Comparison of ENCODE assay signal across 10 mouse cellular contexts in the genomic region with DNA sequence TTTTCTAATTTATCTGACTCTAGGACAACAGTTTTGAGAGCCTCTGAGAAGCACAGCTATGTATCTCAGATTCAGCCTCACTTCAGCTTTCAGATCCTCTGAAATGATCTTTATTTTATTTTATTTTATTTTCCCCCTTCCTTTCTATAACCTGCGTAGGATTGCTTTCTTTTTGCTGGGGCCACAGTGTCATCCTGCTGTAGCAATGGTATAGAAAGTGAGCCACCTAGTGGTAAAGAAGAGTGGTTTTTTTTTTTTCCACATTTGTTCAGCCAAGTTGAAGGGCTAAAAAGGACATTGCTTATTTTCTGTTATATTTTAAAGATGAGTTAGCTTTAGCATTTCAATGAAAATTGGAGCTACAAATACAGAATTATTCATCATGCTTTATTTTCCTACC.
A peak's percentile ranks its signal among the peaks of the same experiment; 100 is the strongest.
DNase-seq lines count a peak whose midpoint lies in the region; ATAC-seq and TF ChIP-seq lines count a peak whose summit lies in the region.
"Had no signal": no experiment of that assay in that cellular context is flagged by ENCODE, and none has a peak within 500 bp of the region (broad histone marks: within the 10 kb centered on the region; RNA-seq: fewer than 3 reads in every experiment).

No protein-coding gene starts in this region.

- TF ChIP-seq CTCF in kidney, postnatal 0 days (IDR thresholded peaks at IDR 0.05; ENCODE audit: low read depth), result peak; percentile 74

- no peak overlapping the region for H3K4me2 ChIP-seq in kidney, postnatal 0 days (ENCODE audit: low read length)
- no peak overlapping the region for H3K4me2 ChIP-seq in kidney, embryonic 15.5 days
- H3K4me2 ChIP-seq: hindbrain, embryonic 15.5 days; limb, embryonic 15.5 days had no signal

- no peaks in the 10 kb centered on the region for H3K9me3 ChIP-seq in kidney, postnatal 0 days (replicated peaks; ENCODE audit: low read length)
- H3K9me3 ChIP-seq in kidney, embryonic 15.5 days (replicated peaks), result no peaks in the 10 kb centered on the region
- H3K9me3 ChIP-seq: hindbrain, embryonic 15.5 days; limb, embryonic 15.5 days had no signal

- ATAC-seq in kidney, postnatal 0 days (replicated peaks; ENCODE audit: low FRiP score, low read depth), result no peak
- no peak for ATAC-seq in kidney, embryonic 15.5 days (replicated peaks; ENCODE audit: low FRiP score)
- ATAC-seq in granulocyte monocyte progenitor cell, adult 5-6 weeks (replicated peaks; ENCODE audit: poor library complexity, severe bottlenecking), result peak; percentile 46; the same call in 1 of the 2 replicates

- DNase-seq in kidney, postnatal 0 days (ENCODE audit: low spot score), result peak; percentile 67
- peak; percentile 9 for DNase-seq in ES-CJ7 (ENCODE audit: low read depth, low spot score)
- DNase-seq in R1 (ENCODE audit: low read depth, low spot score), result peak; percentile 11
- no peak for DNase-seq in adrenal gland, postnatal 4 days (ENCODE audit: low spot score in 2 of 2)
- no peak for DNase-seq in layer of hippocampus, adult 9-10 months (ENCODE audit: low spot score)
- DNase-seq: right cerebral cortex, postnatal 14 days had no signal

- no peaks in the 10 kb centered on the region for H3K27me3 ChIP-seq in kidney, postnatal 0 days (ENCODE audit: insufficient read depth, low read length)
- no peaks in the 10 kb centered on the region for H3K27me3 ChIP-seq in kidney, embryonic 15.5 days
- H3K27me3 ChIP-seq: hindbrain, embryonic 15.5 days; limb, embryonic 15.5 days had no signal

- 21% methylated on average over 1 of the region's 1 CpGs for WGBS in kidney, postnatal 0 days
- WGBS in kidney, embryonic 15.5 days, result 18% methylated on average over 1 of the region's 1 CpGs

- H3K9ac ChIP-seq in kidney, postnatal 0 days (ENCODE audit: low read depth, low read length), result no peak overlapping the region
- H3K9ac ChIP-seq in kidney, embryonic 15.5 days, result no peak overlapping the region
- H3K9ac ChIP-seq: hindbrain, embryonic 15.5 days; limb, embryonic 15.5 days had no signal

- no peaks in the 10 kb centered on the region for H3K4me1 ChIP-seq in kidney, postnatal 0 days (replicated peaks; ENCODE audit: insufficient read depth, low read length)
- 0 out of 2 replicates have a peak, but pooled peaks cover 4% of the 10 kb centered on the region for H3K4me1 ChIP-seq in kidney, embryonic 15.5 days
- H3K4me1 ChIP-seq: limb, embryonic 15.5 days had no signal

- H3K36me3 ChIP-seq in kidney, postnatal 0 days (ENCODE audit: insufficient read depth, low read length), result no peaks in the 10 kb centered on the region
- no peaks in the 10 kb centered on the region for H3K36me3 ChIP-seq in kidney, embryonic 15.5 days
- H3K36me3 ChIP-seq: hindbrain, embryonic 15.5 days; limb, embryonic 15.5 days had no signal

- H3K4me3 ChIP-seq in kidney, postnatal 0 days (replicated peaks; ENCODE audit: low read depth, low read length), result no peak overlapping the region
- H3K4me3 ChIP-seq in kidney, embryonic 15.5 days (replicated peaks), result no peak overlapping the region
- H3K4me3 ChIP-seq: hindbrain, embryonic 15.5 days; limb, embryonic 15.5 days had no signal

- H3K27ac ChIP-seq in kidney, postnatal 0 days, result no peak overlapping the region
- H3K27ac ChIP-seq in kidney, embryonic 15.5 days, result no peak overlapping the region
- H3K27ac ChIP-seq: hindbrain, embryonic 15.5 days; limb, embryonic 15.5 days had no signal

Comparison
In these comparisons a context has a peak if more than half of its experiments do, and no peak if none do; other contexts are left out.
1. DNase-seq: peak in kidney, postnatal 0 days (single experiment), ES-CJ7 (single experiment) and R1 (single experiment); none in adrenal gland, postnatal 4 days (0 of 2) and layer of hippocampus, adult 9-10 months (single experiment).